Mouse (Mus musculus) bone marrow macrophage, adult 2 months (primary cell): Measurements from ENCODE around the gene Cyp46a1.

ENCODE experiments used
- CTCF ChIP-seq: IDR thresholded peaks from 2 replicates; pipeline ENCODE4 v1.5.1; 2012; ENCODE audit warnings: low read depth, mild to moderate bottlenecking, low read length, moderate library complexity
- POLR2A ChIP-seq: IDR thresholded peaks from 2 replicates; pipeline ENCODE4 v1.6.1; 2012; ENCODE audit warnings: mild to moderate bottlenecking, low read depth, low read length, borderline replicate concordance

DNA sequence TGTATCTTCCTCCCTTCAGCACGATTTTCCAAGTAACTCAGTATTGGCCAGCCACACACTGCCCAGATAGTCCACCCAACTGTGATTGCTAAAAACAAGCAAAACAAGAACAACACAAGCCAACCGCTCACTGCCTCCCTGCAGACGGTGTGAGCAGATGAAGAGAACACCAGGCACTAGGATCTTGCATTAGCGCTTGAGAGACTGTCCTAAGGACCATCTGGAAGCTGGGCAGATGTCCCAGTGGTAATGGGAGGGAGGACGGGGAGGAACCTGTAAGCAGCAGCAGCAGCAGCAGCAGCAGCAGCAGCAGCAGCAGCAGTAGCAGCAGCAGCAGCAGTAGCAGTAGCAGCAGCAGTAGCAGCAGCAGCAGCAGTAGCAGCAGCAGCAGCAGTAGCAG is 14.8 kb downstream of the Cyp46a1 start:
- TF ChIP-seq CTCF, result no peak
- TF ChIP-seq POLR2A, result no peak
